Mouse (Mus musculus): ENCODE data around the gene Rilp. TPM values are rescaled to one million over a fixed set of nuclear protein-coding genes. Genes with fewer than 3 reads are reported as not detected.
A peak's percentile ranks its signal among the peaks of the same experiment; 100 is the strongest.

The Rilp gene
- total and polyA plus RNA-seq, 3 experiments: 0.19 to 0.65 TPM; not detected in 1

DNA sequence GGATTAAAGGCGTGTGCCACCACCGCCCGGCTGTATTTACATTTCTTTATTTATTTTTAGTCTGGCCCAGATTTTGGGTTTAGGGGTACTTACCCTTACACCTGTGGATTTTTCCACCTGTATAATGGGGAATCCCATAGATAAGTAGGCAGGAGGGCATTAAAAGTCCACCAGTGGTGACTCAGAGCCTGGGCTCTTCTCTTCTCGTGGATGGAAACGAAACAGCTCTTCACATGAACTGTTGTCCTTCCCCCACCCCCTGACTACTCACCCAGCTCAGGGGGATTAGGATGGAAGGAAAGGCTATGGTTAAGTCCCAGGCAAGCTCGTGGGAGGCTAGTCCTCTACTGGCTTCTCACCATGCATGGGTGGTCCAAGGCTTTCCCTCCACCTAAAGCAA, 45.5 kb upstream of the Rilp start:
- Histone ChIP-seq H3K27me3 (ENCODE audit: control insufficient read depth in 1 of 2, insufficient read depth in 2 of 2, low read length in 2 of 2) (no peaks in the 10 kb centered on the region), H3K9ac (ENCODE audit: control insufficient read depth, low read depth, low read length, poor library complexity, severe bottlenecking) (no peak overlapping the region), H3K36me3 (ENCODE audit: control insufficient read depth in 1 of 2, insufficient read depth in 2 of 2, low read length in 2 of 2) (peaks cover 0 to 11% of the 10 kb centered on the region in 2 experiments; a peak in 2 of 4 replicates), H3K9me3 (replicated peaks; ENCODE audit: insufficient read depth, low read length) (no peaks in the 10 kb centered on the region), H3K27ac (ENCODE audit: control insufficient read depth, low read depth, low read length) (no peak overlapping the region), H3K79me2 (ENCODE audit: control insufficient read depth, insufficient read depth, low read length, poor library complexity) (peaks cover 8% of the 10 kb centered on the region; the same call in 1 of the 2 replicates), H3K4me3 (ENCODE audit: control insufficient read depth in 1 of 2, insufficient read depth in 1 of 2, low read depth in 2 of 2, low read length in 2 of 2) (no peak overlapping the region), H3K4me1 (ENCODE audit: control insufficient read depth in 1 of 2, insufficient read depth in 2 of 2, low read length in 2 of 2) (peaks cover 0 to 15% of the 10 kb centered on the region in 2 experiments; a peak in 3 of 4 replicates)
- TF ChIP-seq BHLHE40 (IDR thresholded peaks at IDR 0.05; ENCODE audit: borderline replicate concordance, low read depth, low read length) (no peak), SIN3A (IDR thresholded peaks at IDR 0.05; ENCODE audit: low read length) (no peak), MEF2A (IDR thresholded peaks at IDR 0.05; ENCODE audit: extremely low read depth, insufficient replicate concordance, low read depth, low read length, poor library complexity, severe bottlenecking) (no peak), CHD2 (IDR thresholded peaks at IDR 0.05; ENCODE audit: low read length) (no peak), POLR2A (IDR thresholded peaks at IDR 0.05; ENCODE audit: control insufficient read depth in 1 of 2, insufficient read depth in 1 of 2, low read depth in 1 of 2, low read length in 2 of 2, poor library complexity in 1 of 2) (no peak)
- no peak for DNase-seq (ENCODE audit: low read depth, low spot score)

DNA sequence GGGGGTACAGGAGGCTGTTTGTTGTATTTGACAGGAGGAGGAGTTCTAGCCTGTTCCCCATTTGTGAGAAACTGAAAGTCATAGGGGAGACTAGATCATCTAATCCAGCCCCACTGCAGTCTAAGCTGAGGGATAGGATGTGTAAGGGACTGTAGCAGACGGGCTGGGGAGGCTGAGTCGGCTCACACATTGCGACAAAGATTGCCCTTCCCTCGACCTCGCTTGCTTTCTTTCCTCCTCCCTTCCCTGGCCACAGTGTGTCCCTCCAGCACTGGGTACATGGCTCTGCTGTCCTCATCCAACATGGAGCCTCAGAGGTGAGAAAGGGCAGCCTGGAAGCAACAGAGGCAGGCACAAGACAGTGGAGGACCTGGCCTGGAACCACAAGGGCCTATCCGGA, 44.8 kb upstream of the Rilp start:
- Histone ChIP-seq H3K9ac (ENCODE audit: control insufficient read depth, low read depth, low read length, poor library complexity, severe bottlenecking) (no peak overlapping the region), H3K79me2 (ENCODE audit: control insufficient read depth, insufficient read depth, low read length, poor library complexity) (peaks cover 8% of the 10 kb centered on the region; the same call in 1 of the 2 replicates), H3K9me3 (replicated peaks; ENCODE audit: insufficient read depth, low read length) (no peaks in the 10 kb centered on the region), H3K36me3 (ENCODE audit: control insufficient read depth in 1 of 2, insufficient read depth in 2 of 2, low read length in 2 of 2) (peaks cover 0 to 8% of the 10 kb centered on the region in 2 experiments; a peak in 2 of 4 replicates), H3K27me3 (ENCODE audit: control insufficient read depth in 1 of 2, insufficient read depth in 2 of 2, low read length in 2 of 2) (no peaks in the 10 kb centered on the region), H3K4me1 (ENCODE audit: control insufficient read depth in 1 of 2, insufficient read depth in 2 of 2, low read length in 2 of 2) (peaks cover 0 to 11% of the 10 kb centered on the region in 2 experiments; a peak in 3 of 4 replicates), H3K4me3 (ENCODE audit: control insufficient read depth in 1 of 2, insufficient read depth in 1 of 2, low read depth in 2 of 2, low read length in 2 of 2) (no peak overlapping the region), H3K27ac (ENCODE audit: control insufficient read depth, low read depth, low read length) (no peak overlapping the region)
- no peak for DNase-seq (ENCODE audit: low read depth, low spot score)
- TF ChIP-seq GATA1 (IDR thresholded peaks at IDR 0.05; ENCODE audit: low read depth, low read length) (no peak), KAT2A (conservative IDR thresholded peaks at IDR 0.05; ENCODE audit: low read depth, low read length) (no peak), POLR2A (IDR thresholded peaks at IDR 0.05; ENCODE audit: control insufficient read depth in 1 of 2, insufficient read depth in 1 of 2, low read depth in 1 of 2, low read length in 2 of 2, poor library complexity in 1 of 2) (no peak), EP300 (IDR thresholded peaks at IDR 0.05; ENCODE audit: low read depth in 1 of 2, low read length in 2 of 2) (no peak), UBTF (IDR thresholded peaks at IDR 0.05; ENCODE audit: borderline replicate concordance, insufficient read depth, low read depth, low read length) (no peak), CHD2 (IDR thresholded peaks at IDR 0.05; ENCODE audit: low read length) (no peak), ZNF384 (IDR thresholded peaks at IDR 0.05; ENCODE audit: low read depth, low read length) (no peak), MEF2A (IDR thresholded peaks at IDR 0.05; ENCODE audit: extremely low read depth, insufficient replicate concordance, low read depth, low read length, poor library complexity, severe bottlenecking) (no peak), POLR2AphosphoS2 (IDR thresholded peaks at IDR 0.05; ENCODE audit: low read length) (no peak)

DNA sequence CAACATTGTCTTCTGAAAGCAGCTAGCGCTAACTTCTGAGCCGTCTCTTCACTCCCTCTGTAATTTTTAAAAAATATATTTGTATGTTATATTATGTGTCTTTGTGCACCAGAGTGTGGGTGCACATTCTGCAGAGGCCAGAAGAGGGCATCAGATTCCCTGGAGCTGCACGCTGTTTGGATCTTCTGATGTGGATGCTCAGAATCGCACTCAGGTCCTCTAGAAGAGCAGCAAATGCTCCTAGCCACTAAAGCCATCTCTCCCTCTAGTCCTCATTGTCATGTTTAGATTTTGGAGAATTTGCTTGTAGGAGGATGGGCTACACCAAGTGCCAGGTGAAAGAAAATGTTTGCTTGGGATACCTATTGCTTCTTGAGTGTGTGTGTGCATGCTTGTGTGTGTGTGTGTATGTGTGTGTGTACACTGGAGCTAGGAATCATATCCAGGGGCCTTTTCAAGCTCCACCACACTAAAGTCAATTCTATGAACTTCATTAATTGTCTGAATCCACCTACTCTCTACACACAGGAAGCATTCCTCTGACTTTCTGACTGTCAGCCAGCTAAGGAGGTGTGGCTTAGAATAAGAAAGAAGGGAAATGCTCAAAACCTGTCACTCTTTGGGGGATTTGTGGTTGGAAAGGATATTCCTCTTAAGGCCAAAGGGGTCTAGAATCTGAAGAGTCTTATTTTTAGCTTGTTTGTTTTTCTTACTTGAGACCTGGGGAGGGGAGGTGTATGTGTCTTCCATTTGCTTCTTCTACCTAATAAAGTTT, 43.0 kb upstream of the Rilp start:
- H3K9me3 ChIP-seq (replicated peaks; ENCODE audit: insufficient read depth, low read length): no peaks in the 10 kb centered on the region
- H3K4me1 ChIP-seq (ENCODE audit: control insufficient read depth in 1 of 2, insufficient read depth in 2 of 2, low read length in 2 of 2): peaks cover 0 to 17% of the 10 kb centered on the region in 2 experiments
- H3K9ac ChIP-seq (ENCODE audit: control insufficient read depth, low read depth, low read length, poor library complexity, severe bottlenecking): no peak overlapping the region
- DNase-seq (ENCODE audit: low read depth, low spot score): peak; percentile 48
- peaks cover 0 to 18% of the 10 kb centered on the region in 2 experiments; a peak in 2 of 4 replicates for H3K36me3 ChIP-seq (ENCODE audit: control insufficient read depth in 1 of 2, insufficient read depth in 2 of 2, low read length in 2 of 2)
- TF ChIP-seq ZKSCAN1 (IDR thresholded peaks at IDR 0.05; ENCODE audit: low read depth, low read length) (no peak), CTCF (IDR thresholded peaks at IDR 0.05 in 2 of 3, conservative IDR thresholded peaks at IDR 0.05 in 1 of 3; ENCODE audit: control insufficient read depth in 1 of 3, insufficient read depth in 1 of 3, low read depth in 2 of 3, low read length in 3 of 3, poor library complexity in 1 of 3, severe bottlenecking in 1 of 3) (peak; percentile 24 to 27 (median 25); a peak in 4 of 6 replicates)
- 0 out of 2 replicates have a peak, but pooled peaks cover 4% of the 10 kb centered on the region for H3K79me2 ChIP-seq (ENCODE audit: control insufficient read depth, insufficient read depth, low read length, poor library complexity)
- no peak overlapping the region for H3K4me3 ChIP-seq (ENCODE audit: control insufficient read depth in 1 of 2, insufficient read depth in 1 of 2, low read depth in 2 of 2, low read length in 2 of 2)
- H3K27me3 ChIP-seq (ENCODE audit: control insufficient read depth in 1 of 2, insufficient read depth in 2 of 2, low read length in 2 of 2): no peaks in the 10 kb centered on the region
- H3K27ac ChIP-seq (ENCODE audit: control insufficient read depth, low read depth, low read length): no peak overlapping the region

Data from MEL (cell line).